Mouse (Mus musculus) forebrain, embryonic 16.5 days (tissue): ENCODE measurements around the gene Slc44a4. TPM values are rescaled to one million over a fixed set of nuclear protein-coding genes. Genes with fewer than 3 reads are reported as not detected.

Experiments
- ATAC-seq: fragments of 200-750 bp; cut with Nextera tagmentation; 2 replicates; pipeline ENCODE4 v1.8.0; 2017; ENCODE audit warnings: mild to moderate bottlenecking, moderate library complexity
- H3K27ac ChIP-seq: fragments of 300-500 bp; sonication (generic); 2 replicates; pipeline ENCODE4 v1.5.1; 2014; ENCODE audit warnings: low read length, control low read depth
- H3K27me3 ChIP-seq: fragments of 300-500 bp; sonication (generic); replicated peaks from 2 replicates; pipeline ENCODE4 v1.6.1; 2014; ENCODE audit warnings: low read length; ENCODE audit not compliant: control insufficient read depth, insufficient read depth
- H3K36me3 ChIP-seq: fragments of 300-500 bp; sonication (generic); 2 replicates; pipeline ENCODE4 v1.6.1; 2014; ENCODE audit not compliant: control insufficient read depth, insufficient read depth
- H3K4me1 ChIP-seq: fragments of 300-500 bp; sonication (generic); replicated peaks from 2 replicates; pipeline ENCODE4 v1.6.1; 2014; ENCODE audit warnings: low read length; ENCODE audit not compliant: control insufficient read depth, insufficient read depth
- H3K4me2 ChIP-seq: fragments of 300-500 bp; sonication (generic); 2 replicates; pipeline ENCODE4 v1.6.1; 2014; ENCODE audit warnings: mild to moderate bottlenecking, low read length, control low read depth
- H3K4me3 ChIP-seq: fragments of 300-500 bp; sonication (generic); replicated peaks from 2 replicates; pipeline ENCODE4 v1.5.1; 2014; ENCODE audit warnings: mild to moderate bottlenecking, low read length, control low read depth
- H3K9ac ChIP-seq: fragments of 300-500 bp; sonication (generic); replicated peaks from 2 replicates; pipeline ENCODE4 v1.6.1; 2014; ENCODE audit warnings: low read depth, low read length, control low read depth
- H3K9me3 ChIP-seq: fragments of 300-500 bp; sonication (generic); 2 replicates; pipeline ENCODE4 v1.6.1; 2016; ENCODE audit warnings: low read length; ENCODE audit not compliant: control insufficient read depth
- WGBS: fragments of 180-500 bp; shearing (Covaris S2); extraction: QIAGEN DNeasy Blood & Tissue Kit; methylation state at CpG from one replicate; pipeline ENCODE4 v1.1.7; 2014; 5-methylcytosine and 5-hydroxymethylcytosine counted together
- polyA plus RNA-seq: library from polyadenylated mRNA; unstranded; fragments of >200 nt; fragmentation: Nextera tagmentation; extraction: Ambion mirVana; gene quantifications from 2 replicates; pipeline ENCODE4 v1.2.1, GENCODE M21; 2015

Slc44a4 gene
- polyA plus RNA-seq, 1 experiment from 2014 or later, result 0.09 TPM

DNA sequence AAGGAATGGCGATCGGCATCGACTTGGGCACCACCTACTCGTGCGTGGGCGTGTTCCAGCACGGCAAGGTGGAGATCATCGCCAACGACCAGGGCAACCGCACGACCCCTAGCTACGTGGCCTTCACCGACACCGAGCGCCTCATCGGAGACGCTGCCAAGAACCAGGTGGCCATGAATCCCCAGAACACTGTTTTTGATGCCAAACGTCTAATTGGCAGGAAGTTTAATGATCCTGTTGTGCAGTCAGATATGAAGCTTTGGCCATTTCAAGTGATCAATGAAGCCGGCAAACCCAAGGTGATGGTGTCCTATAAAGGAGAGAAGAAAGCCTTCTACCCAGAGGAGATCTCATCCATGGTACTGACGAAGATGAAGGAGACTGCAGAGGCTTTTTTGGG is 62.7 kb downstream of the Slc44a4 start:
- no peak overlapping the region for H3K9ac ChIP-seq
- H3K4me3 ChIP-seq, result no peak overlapping the region
- peaks cover 14% of the 10 kb centered on the region for H3K4me1 ChIP-seq
- H3K4me2 ChIP-seq, result no peak overlapping the region
- H3K27ac ChIP-seq, result no peak overlapping the region
- H3K36me3 ChIP-seq, result no peaks in the 10 kb centered on the region
- H3K9me3 ChIP-seq, result no peaks in the 10 kb centered on the region
- ATAC-seq, result no peak
- 95% methylated on average over 20 of the region's 20 CpGs for WGBS
- H3K27me3 ChIP-seq, result no peaks in the 10 kb centered on the region

DNA sequence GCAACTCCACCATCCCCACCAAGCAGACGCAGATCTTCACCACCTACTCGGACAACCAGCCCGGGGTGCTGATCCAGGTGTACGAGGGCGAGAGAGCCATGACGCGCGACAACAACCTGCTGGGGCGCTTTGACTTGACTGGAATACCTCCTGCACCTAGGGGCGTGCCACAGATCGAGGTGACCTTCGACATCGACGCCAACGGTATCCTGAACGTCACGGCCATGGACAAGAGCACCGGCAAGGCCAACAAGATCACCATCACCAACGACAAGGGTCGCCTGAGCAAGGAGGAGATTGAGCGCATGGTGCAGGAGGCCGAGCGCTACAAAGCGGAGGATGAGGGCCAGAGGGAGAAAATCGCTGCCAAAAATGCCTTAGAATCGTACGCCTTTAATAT is 64.0 kb downstream of the Slc44a4 start:
- H3K4me1 ChIP-seq, result peaks cover 17% of the 10 kb centered on the region
- H3K4me3 ChIP-seq, result no peak overlapping the region
- H3K36me3 ChIP-seq, result no peaks in the 10 kb centered on the region
- 92% methylated on average over 27 of the region's 27 CpGs for WGBS
- no peak overlapping the region for H3K9ac ChIP-seq
- no peak for ATAC-seq
- H3K27ac ChIP-seq, result no peak overlapping the region
- H3K9me3 ChIP-seq, result no peaks in the 10 kb centered on the region
- no peak overlapping the region for H3K4me2 ChIP-seq
- no peaks in the 10 kb centered on the region for H3K27me3 ChIP-seq

DNA sequence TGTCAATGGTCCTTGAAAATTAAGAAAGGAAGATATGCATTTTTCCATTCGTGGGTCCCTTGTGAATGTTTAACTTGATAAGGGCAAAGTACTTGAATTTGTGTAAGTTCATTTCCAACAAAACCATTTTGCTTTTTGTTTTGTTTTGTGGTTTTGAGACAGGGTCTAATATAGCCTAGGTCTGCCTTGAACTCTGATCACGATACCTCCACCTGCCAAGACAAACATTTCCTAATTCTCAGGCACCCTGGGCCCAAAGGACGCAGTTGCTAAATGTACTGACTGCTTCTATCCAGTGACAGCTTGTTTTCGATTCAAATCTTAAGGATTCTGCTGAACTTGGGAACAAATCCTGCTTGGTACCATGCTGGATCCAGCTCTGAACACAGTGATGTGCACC is 65.4 kb downstream of the Slc44a4 start:
- H3K27ac ChIP-seq, result no peak overlapping the region
- no peaks in the 10 kb centered on the region for H3K36me3 ChIP-seq
- no peaks in the 10 kb centered on the region for H3K9me3 ChIP-seq
- no peak for ATAC-seq
- H3K4me1 ChIP-seq, result peaks cover 17% of the 10 kb centered on the region
- H3K27me3 ChIP-seq, result no peaks in the 10 kb centered on the region
- no peak overlapping the region for H3K4me3 ChIP-seq
- 94% methylated on average over 4 of the region's 4 CpGs for WGBS
- H3K9ac ChIP-seq, result no peak overlapping the region
- no peak overlapping the region for H3K4me2 ChIP-seq

Other genes starting within 250 kb of the Slc44a4 start
- 0.08 and 0.09 TPM in 2 replicates for gene Tnxb, start 243.9 kb upstream of the Slc44a4 start, polyA plus RNA-seq
- 0.16 TPM in 1 of 2 replicates, not detected in the other for gene C4b, start 170.6 kb upstream of the Slc44a4 start, polyA plus RNA-seq
- not detected in 2 replicates for gene Cyp21a1, start 109.9 kb upstream of the Slc44a4 start, polyA plus RNA-seq
- 33.4 and 50.4 TPM in 2 replicates for gene Stk19, start 77.5 kb upstream of the Slc44a4 start, polyA plus RNA-seq
- gene Dxo, start 77.4 kb upstream of the Slc44a4 start, polyA plus RNA-seq, result 64.8 and 75.6 TPM in 2 replicates
- gene Skiv2l, start 64.3 kb upstream of the Slc44a4 start, polyA plus RNA-seq, result 65.6 and 67.5 TPM in 2 replicates
- 87.5 and 97.7 TPM in 2 replicates for gene Nelfe, start 64.1 kb upstream of the Slc44a4 start, polyA plus RNA-seq
- 1.1 and 1.3 TPM in 2 replicates for gene Cfb, start 51.9 kb upstream of the Slc44a4 start, polyA plus RNA-seq
- 7.1 and 8.0 TPM in 2 replicates for gene Zbtb12, start 35.0 kb upstream of the Slc44a4 start, polyA plus RNA-seq
- gene Gm20547, start 32.4 kb upstream of the Slc44a4 start, polyA plus RNA-seq, result 0.29 TPM in 1 of 2 replicates, not detected in the other
- 1.6 and 1.7 TPM in 2 replicates for gene C2, start 16.2 kb upstream of the Slc44a4 start, polyA plus RNA-seq
- 107 and 121 TPM in 2 replicates for gene Ehmt2, start 16.0 kb upstream of the Slc44a4 start, polyA plus RNA-seq
- gene Neu1, start 16.8 kb downstream of the Slc44a4 start, polyA plus RNA-seq, result 31.8 and 36.8 TPM in 2 replicates
- gene Hspa1b, start 44.8 kb downstream of the Slc44a4 start, polyA plus RNA-seq, result 0.14 TPM in 1 of 2 replicates, not detected in the other
- not detected in 2 replicates for gene Gm20481, start 55.4 kb downstream of the Slc44a4 start, polyA plus RNA-seq
- gene Hspa1a, start 57.7 kb downstream of the Slc44a4 start, polyA plus RNA-seq, result 3.3 and 5.2 TPM in 2 replicates
- 1.5 and 1.7 TPM in 2 replicates for gene Hspa1l, start 58.2 kb downstream of the Slc44a4 start, polyA plus RNA-seq
- 119 and 121 TPM in 2 replicates for gene Lsm2, start 67.4 kb downstream of the Slc44a4 start, polyA plus RNA-seq
- gene Vars, start 86.5 kb downstream of the Slc44a4 start, polyA plus RNA-seq, result 81.7 and 85.2 TPM in 2 replicates
- 0.12 and 0.14 TPM in 2 replicates for gene Vwa7, start 102.1 kb downstream of the Slc44a4 start, polyA plus RNA-seq
- 2.2 and 2.7 TPM in 2 replicates for gene Sapcd1, start 113.5 kb downstream of the Slc44a4 start, polyA plus RNA-seq
- gene Msh5, start 132.3 kb downstream of the Slc44a4 start, polyA plus RNA-seq, result 3.1 and 3.4 TPM in 2 replicates
- gene Clic1, start 135.5 kb downstream of the Slc44a4 start, polyA plus RNA-seq, result 79.3 and 85.5 TPM in 2 replicates
- gene Ddah2, start 144.6 kb downstream of the Slc44a4 start, polyA plus RNA-seq, result 484 and 489 TPM in 2 replicates
- not detected in 2 replicates for gene Ly6g6c, start 150.9 kb downstream of the Slc44a4 start, polyA plus RNA-seq
- gene Mpig6b, start 151.7 kb downstream of the Slc44a4 start, polyA plus RNA-seq, result 0.24 TPM in 1 of 2 replicates, not detected in the other
- 11.8 and 12.3 TPM in 2 replicates for gene Ly6g6e, start 162.4 kb downstream of the Slc44a4 start, polyA plus RNA-seq
- 1.2 and 1.6 TPM in 2 replicates for gene Ly6g6d, start 163.6 kb downstream of the Slc44a4 start, polyA plus RNA-seq
- gene Ly6g6f, start 171.1 kb downstream of the Slc44a4 start, polyA plus RNA-seq, result not detected in 2 replicates
- 93.1 and 109 TPM in 2 replicates for gene Abhd16a, start 174.8 kb downstream of the Slc44a4 start, polyA plus RNA-seq
- not detected in 2 replicates for gene Ly6g5c, start 193.8 kb downstream of the Slc44a4 start, polyA plus RNA-seq
- 0.62 and 1.3 TPM in 2 replicates for gene Ly6g5b, start 201.0 kb downstream of the Slc44a4 start, polyA plus RNA-seq
- gene Gpank1, start 207.0 kb downstream of the Slc44a4 start, polyA plus RNA-seq, result 29.6 and 29.8 TPM in 2 replicates
- 308 and 320 TPM in 2 replicates for gene Csnk2b, start 207.6 kb downstream of the Slc44a4 start, polyA plus RNA-seq
- 6.1 and 8.6 TPM in 2 replicates for gene D17H6S53E, start 211.9 kb downstream of the Slc44a4 start, polyA plus RNA-seq
- gene Apom, start 217.6 kb downstream of the Slc44a4 start, polyA plus RNA-seq, result 0.56 TPM in 1 of 2 replicates, not detected in the other
- gene Bag6, start 220.7 kb downstream of the Slc44a4 start, polyA plus RNA-seq, result 85.4 and 86.7 TPM in 2 replicates